Mouse (Mus musculus) c-Kit-positive CD71-negative TER-119-negative erythroid progenitor cells, embryonic 14.5 days (primary cell): ENCODE measurements around the gene Gm12166.
"Not testable (repeated sequence)": the region's sequence is repeated elsewhere in the genome, so short reads cannot be mapped to it uniquely, and the experiment has no call there.

Experiments used
- DNase-seq: peaks from one replicate; pipeline ENCODE4 v3.0.0-alpha.2; 2013; ENCODE audit warnings: low read depth

Gene Gm12166

GRCm38 (mm10) chr11:46054911-46055895 is 3.1 kb upstream of the Gm12166 start:
- no peak for DNase-seq

- DNase-seq: no peak
Observed at GRCm38 (mm10) chr11:46054311-46054710, 2.2 kb upstream of the Gm12166 start.

- DNase-seq: not testable (repeated sequence)
Observed at GRCm38 (mm10) chr11:46053457-46053856, 1.3 kb upstream of the Gm12166 start.

GRCm38 (mm10) chr11:46047264-46047663 is 4.9 kb downstream of the Gm12166 start:
- DNase-seq: no peak

GRCm38 (mm10) chr11:46044781-46045180 is 7.3 kb downstream of the Gm12166 start:
- no peak for DNase-seq

- DNase-seq: no peak
Observed at GRCm38 (mm10) chr11:46041607-46042267, 10.4 kb downstream of the Gm12166 start.

- DNase-seq: no peak
Observed at GRCm38 (mm10) chr11:46040841-46041556, 11.1 kb downstream of the Gm12166 start.

GRCm38 (mm10) chr11:46039335-46039734 is 12.8 kb downstream of the Gm12166 start:
- DNase-seq: no peak

- DNase-seq: no peak
Observed at GRCm38 (mm10) chr11:46038901-46039300, 13.2 kb downstream of the Gm12166 start.

GRCm38 (mm10) chr11:46036374-46036773 is 15.7 kb downstream of the Gm12166 start:
- no peak for DNase-seq

- no peak for DNase-seq
Observed at GRCm38 (mm10) chr11:46032956-46033355, 19.2 kb downstream of the Gm12166 start.

- no peak for DNase-seq
Observed at GRCm38 (mm10) chr11:46031470-46031869, 20.7 kb downstream of the Gm12166 start.

- DNase-seq: no peak
Observed at GRCm38 (mm10) chr11:46030026-46030425, 22.1 kb downstream of the Gm12166 start.

GRCm38 (mm10) chr11:46029485-46029884 is 22.6 kb downstream of the Gm12166 start:
- DNase-seq: no peak

GRCm38 (mm10) chr11:46027952-46028814 is 23.9 kb downstream of the Gm12166 start:
- no peak for DNase-seq

GRCm38 (mm10) chr11:46025962-46026392 is 26.1 kb downstream of the Gm12166 start:
- no peak for DNase-seq

GRCm38 (mm10) chr11:46022983-46023382 is 29.1 kb downstream of the Gm12166 start:
- DNase-seq: no peak

- no peak for DNase-seq
Observed at GRCm38 (mm10) chr11:46021850-46022249, 30.3 kb downstream of the Gm12166 start.

- DNase-seq: no peak
Observed at GRCm38 (mm10) chr11:46020246-46020645, 31.9 kb downstream of the Gm12166 start.

- peak; percentile 34 for DNase-seq
Observed at GRCm38 (mm10) chr11:46016061-46016460, 36.1 kb downstream of the Gm12166 start.
